Comparison of ENCODE assay signal across 1 mouse cellular context in the genomic region with DNA sequence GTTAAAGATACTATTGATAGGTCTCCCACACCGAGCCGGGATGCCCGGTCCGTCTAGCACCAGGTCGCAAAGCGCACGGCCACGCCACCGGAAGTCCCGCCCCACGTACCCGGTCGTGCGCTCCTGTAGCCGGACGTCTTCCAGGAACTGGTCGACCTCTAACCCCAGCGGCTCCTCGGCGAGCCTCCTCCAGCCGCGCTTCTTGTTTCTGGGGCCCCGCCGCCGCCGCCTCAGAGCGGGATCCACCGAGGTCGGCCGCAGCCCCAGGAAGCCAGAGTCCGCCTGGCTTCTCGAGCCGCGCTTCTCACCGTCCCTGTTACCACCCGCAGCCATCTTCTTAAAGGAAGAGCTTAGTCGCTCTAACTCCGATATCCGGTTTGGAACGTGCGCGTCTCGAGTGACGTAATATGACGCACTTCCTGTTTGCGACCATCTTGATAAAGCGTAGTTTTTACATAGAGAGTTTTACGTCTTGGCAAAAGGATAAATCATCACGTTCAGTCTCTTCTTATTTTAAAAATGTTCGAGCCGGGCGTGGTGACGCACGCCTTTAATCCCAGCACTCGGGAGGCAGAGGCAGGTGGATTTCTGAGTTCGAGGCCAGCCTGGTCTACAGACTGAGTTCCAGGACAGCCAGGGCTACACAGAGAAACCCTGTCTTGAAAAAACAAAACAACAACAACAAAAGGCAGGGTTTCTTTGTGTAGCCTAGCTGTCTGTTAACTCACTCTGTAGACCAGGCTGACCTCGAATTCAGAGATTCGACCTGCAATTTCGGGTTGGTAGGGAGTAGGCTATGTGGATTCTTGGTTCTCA.
TF ChIP-seq lines count a peak whose summit lies in the region.

TSS of gene Nop53 (minus strand) at position 354 of the 816 bp plus-strand sequence.

TF ChIP-seq in CH12.LX, 34 proteins besides CTCF, POLR2A, EP300 and RAD21 (continued from another document):
- no peak for TF ChIP-seq CHD1 (IDR thresholded peaks at IDR 0.05; ENCODE audit: low read depth, low read length)
- no peak for TF ChIP-seq USF2 (conservative IDR thresholded peaks at IDR 0.05; ENCODE audit: low read depth, low read length)
- TF ChIP-seq JUND (conservative IDR thresholded peaks at IDR 0.05; ENCODE audit: low read depth, low read length): no peak
- no peak for TF ChIP-seq RCOR1 (conservative IDR thresholded peaks at IDR 0.05; ENCODE audit: low read depth, low read length)
- peak; percentile 86 for TF ChIP-seq HCFC1 (IDR thresholded peaks at IDR 0.05; ENCODE audit: low read depth, low read length)
- TF ChIP-seq TCF12 (IDR thresholded peaks at IDR 0.05; ENCODE audit: low read depth, low read length): peak; percentile 92
- TF ChIP-seq MAFK (IDR thresholded peaks at IDR 0.05; ENCODE audit: insufficient replicate concordance, low read length): no peak
- TF ChIP-seq NRF1 (IDR thresholded peaks at IDR 0.05; ENCODE audit: low read depth, low read length): peak; percentile 63
- TF ChIP-seq ZKSCAN1 (IDR thresholded peaks at IDR 0.05; ENCODE audit: borderline replicate concordance, low read depth, low read length): no peak
- TF ChIP-seq JUN (IDR thresholded peaks at IDR 0.05; ENCODE audit: insufficient read depth, low read depth, low read length): no peak
- no peak for TF ChIP-seq POLR2AphosphoS2 (IDR thresholded peaks at IDR 0.05; ENCODE audit: low read depth, low read length)
- peak; percentile 89 for TF ChIP-seq MXI1 (IDR thresholded peaks at IDR 0.05; ENCODE audit: low read depth, low read length)
- no peak for TF ChIP-seq MEF2A (IDR thresholded peaks at IDR 0.05; ENCODE audit: borderline replicate concordance, low read depth, low read length)
- TF ChIP-seq MYC (IDR thresholded peaks at IDR 0.05; ENCODE audit: low read depth, low read length): peak; percentile 80; the same call in 1 of the 2 replicates
- TF ChIP-seq GABPA (IDR thresholded peaks at IDR 0.05; ENCODE audit: insufficient replicate concordance, low read depth, low read length): peak; percentile 91
- TF ChIP-seq SMC3 (IDR thresholded peaks at IDR 0.05; ENCODE audit: low read depth, low read length): no peak
- TF ChIP-seq CHD2 (IDR thresholded peaks at IDR 0.05; ENCODE audit: low read length): no peak
- TF ChIP-seq ZC3H11A (IDR thresholded peaks at IDR 0.05; ENCODE audit: low read depth, low read length): no peak
- TF ChIP-seq USF1 (IDR thresholded peaks at IDR 0.05; ENCODE audit: low read depth, low read length): no peak
- TF ChIP-seq KAT2A (IDR thresholded peaks at IDR 0.05; ENCODE audit: insufficient replicate concordance, low read length): peak; percentile 79; the same call in 1 of the 2 replicates
- peak; percentile 88 for TF ChIP-seq TBP (conservative IDR thresholded peaks at IDR 0.05; ENCODE audit: low read depth, low read length)
- 0 out of 2 replicates have a peak, but pooled peaks have one; percentile 4 for TF ChIP-seq UBTF (IDR thresholded peaks at IDR 0.05; ENCODE audit: low read depth, low read length)
- TF ChIP-seq ZMIZ1 (IDR thresholded peaks at IDR 0.05; ENCODE audit: low read depth, low read length): peak; percentile 54
- no peak; the same call in 1 of the 2 replicates for TF ChIP-seq IRF4 (IDR thresholded peaks at IDR 0.05; ENCODE audit: low read depth, low read length)
- TF ChIP-seq ZNF384 (IDR thresholded peaks at IDR 0.05; ENCODE audit: low read depth, low read length): no peak
- peak; percentile 60 for TF ChIP-seq ETS1 (conservative IDR thresholded peaks at IDR 0.05; ENCODE audit: low read depth, low read length)
- no peak for TF ChIP-seq MAZ (IDR thresholded peaks at IDR 0.05; ENCODE audit: low read depth, low read length)
- peak; percentile 72 for TF ChIP-seq MAX (IDR thresholded peaks at IDR 0.05; ENCODE audit: low read length)
- peak; percentile 92 for TF ChIP-seq BHLHE40 (IDR thresholded peaks at IDR 0.05; ENCODE audit: low read depth, low read length)
- TF ChIP-seq NELFE (IDR thresholded peaks at IDR 0.05; ENCODE audit: low read depth, low read length): peak; percentile 84
- TF ChIP-seq E2F4 (IDR thresholded peaks at IDR 0.05; ENCODE audit: insufficient replicate concordance, low read depth, low read length): peak; percentile 32; the same call in 1 of the 2 replicates
